In genomic region chr8:11361546-11362277, GRCm38 (mm10) we compare ENCODE assay signal across 9 mouse cellular contexts. TPM values are rescaled to one million over a fixed set of nuclear protein-coding genes. Genes with fewer than 3 reads are reported as not detected.
DNase-seq lines count a peak whose midpoint lies in the region; ATAC-seq and TF ChIP-seq lines count a peak whose summit lies in the region.
"Had no signal": no experiment of that assay in that cellular context is flagged by ENCODE, and none has a peak within 500 bp of the region (broad histone marks: within the 10 kb centered on the region; RNA-seq: fewer than 3 reads in every experiment).

No protein-coding gene starts in this region.

- DNase-seq in hindbrain, embryonic 10.5 days (ENCODE audit: low spot score) = no peak
- no peak for DNase-seq in hindbrain, embryonic 14.5 days (ENCODE audit: low spot score)
- DNase-seq in forebrain, postnatal 0 days = no peak
- no peak for DNase-seq in midbrain, embryonic 14.5 days
- DNase-seq in cerebellum, adult 11-12 months = no peak
- DNase-seq in gastrocnemius, postnatal 14 days = no peak
- no peak for DNase-seq in gastrocnemius, postnatal 4 days (ENCODE audit: low spot score in 2 of 2)
- DNase-seq: thymus, postnatal 14 days had no signal

- H3K27me3 ChIP-seq in hindbrain, embryonic 10.5 days (ENCODE audit: insufficient read depth, poor library complexity, severe bottlenecking) = no peaks in the 10 kb centered on the region
- H3K27me3 ChIP-seq in hindbrain, embryonic 14.5 days (ENCODE audit: control insufficient read depth, insufficient read depth, low read length) = no peaks in the 10 kb centered on the region
- no peaks in the 10 kb centered on the region for H3K27me3 ChIP-seq in embryonic facial prominence, embryonic 13.5 days
- H3K27me3 ChIP-seq in forebrain, postnatal 0 days (ENCODE audit: insufficient read depth, low read length) = no peaks in the 10 kb centered on the region
- no peaks in the 10 kb centered on the region for H3K27me3 ChIP-seq in midbrain, embryonic 14.5 days (ENCODE audit: control insufficient read depth, insufficient read depth, low read length)

- WGBS in hindbrain, embryonic 10.5 days = 62% methylated on average over 9 of the region's 9 CpGs
- WGBS in hindbrain, embryonic 14.5 days = 64% methylated on average over 9 of the region's 9 CpGs
- WGBS in embryonic facial prominence, embryonic 13.5 days = 58% methylated on average over 9 of the region's 9 CpGs
- 66% methylated on average over 9 of the region's 9 CpGs for WGBS in forebrain, postnatal 0 days
- WGBS in midbrain, embryonic 14.5 days = 66% methylated on average over 9 of the region's 9 CpGs

- no peak overlapping the region for H3K4me2 ChIP-seq in hindbrain, embryonic 14.5 days (replicated peaks)
- H3K4me2 ChIP-seq in embryonic facial prominence, embryonic 13.5 days = peak overlapping the region; percentile 26; the same call in 1 of the 2 replicates
- H3K4me2 ChIP-seq in forebrain, postnatal 0 days (ENCODE audit: low read depth) = no peak overlapping the region
- no peak overlapping the region for H3K4me2 ChIP-seq in midbrain, embryonic 14.5 days (ENCODE audit: low read length)

- ATAC-seq in hindbrain, embryonic 14.5 days (ENCODE audit: low FRiP score) = no peak
- 0 out of 2 replicates have a peak, but pooled peaks have one; percentile 35 for ATAC-seq in embryonic facial prominence, embryonic 13.5 days (ENCODE audit: insufficient number of reproducible peaks, insufficient read depth, low FRiP score, low TSS enrichment, low read depth)
- ATAC-seq in forebrain, postnatal 0 days = peak; percentile 42; the same call in 1 of the 2 replicates
- ATAC-seq in midbrain, embryonic 14.5 days (ENCODE audit: low FRiP score, low TSS enrichment) = no peak

- TF ChIP-seq CTCF in forebrain, postnatal 0 days (IDR thresholded peaks at IDR 0.05; ENCODE audit: low read depth) = no peak

- H3K9me3 ChIP-seq in hindbrain, embryonic 10.5 days = no peaks in the 10 kb centered on the region
- no peaks in the 10 kb centered on the region for H3K9me3 ChIP-seq in hindbrain, embryonic 14.5 days (ENCODE audit: control insufficient read depth, low read length)
- H3K9me3 ChIP-seq in embryonic facial prominence, embryonic 13.5 days = no peaks in the 10 kb centered on the region
- no peaks in the 10 kb centered on the region for H3K9me3 ChIP-seq in forebrain, postnatal 0 days (ENCODE audit: low read length)
- H3K9me3 ChIP-seq in midbrain, embryonic 14.5 days (ENCODE audit: control insufficient read depth, low read length) = no peaks in the 10 kb centered on the region

- intact Hi-C loops in gastrocnemius, postnatal 14 days (cut with DNase I; ENCODE audit: low total_unique reads) = no loop called here

- no peaks in the 10 kb centered on the region for H3K36me3 ChIP-seq in hindbrain, embryonic 10.5 days
- no peaks in the 10 kb centered on the region for H3K36me3 ChIP-seq in hindbrain, embryonic 14.5 days (replicated peaks; ENCODE audit: control insufficient read depth, insufficient read depth)
- 0 out of 2 replicates have a peak, but pooled peaks cover 3% of the 10 kb centered on the region for H3K36me3 ChIP-seq in embryonic facial prominence, embryonic 13.5 days
- H3K36me3 ChIP-seq in forebrain, postnatal 0 days (ENCODE audit: insufficient read depth) = no peaks in the 10 kb centered on the region
- H3K36me3 ChIP-seq in midbrain, embryonic 14.5 days (ENCODE audit: control insufficient read depth, insufficient read depth, low read length) = no peaks in the 10 kb centered on the region

- H3K4me1 ChIP-seq in hindbrain, embryonic 10.5 days (replicated peaks) = peaks cover 72% of the 10 kb centered on the region
- peaks cover 14% of the 10 kb centered on the region for H3K4me1 ChIP-seq in hindbrain, embryonic 14.5 days (replicated peaks; ENCODE audit: control insufficient read depth, insufficient read depth, low read length)
- H3K4me1 ChIP-seq in embryonic facial prominence, embryonic 13.5 days = peaks cover 66% of the 10 kb centered on the region
- H3K4me1 ChIP-seq in forebrain, postnatal 0 days (ENCODE audit: insufficient read depth) = peaks cover 8% of the 10 kb centered on the region
- peaks cover 16% of the 10 kb centered on the region; the same call in 1 of the 2 replicates for H3K4me1 ChIP-seq in midbrain, embryonic 14.5 days (ENCODE audit: control insufficient read depth, insufficient read depth, low read length)

- H3K9ac ChIP-seq in hindbrain, embryonic 14.5 days = no peak overlapping the region
- H3K9ac ChIP-seq in embryonic facial prominence, embryonic 13.5 days = no peak overlapping the region
- H3K9ac ChIP-seq in forebrain, postnatal 0 days = no peak overlapping the region
- H3K9ac ChIP-seq in midbrain, embryonic 14.5 days (replicated peaks; ENCODE audit: low read length) = no peak overlapping the region

- H3K27ac ChIP-seq in hindbrain, embryonic 10.5 days = peak overlapping the region; percentile 89
- H3K27ac ChIP-seq in hindbrain, embryonic 14.5 days = no peak overlapping the region; the same call in 1 of the 2 replicates
- peak overlapping the region; percentile 77 for H3K27ac ChIP-seq in embryonic facial prominence, embryonic 13.5 days
- no peak overlapping the region for H3K27ac ChIP-seq in forebrain, postnatal 0 days (ENCODE audit: low read depth, low read length)
- H3K27ac ChIP-seq in midbrain, embryonic 14.5 days (replicated peaks; ENCODE audit: low read depth, low read length) = peak overlapping the region; percentile 5; the same call in 1 of the 2 replicates

- 0 out of 2 replicates have a peak overlapping the region, but pooled peaks have one; percentile 20 for H3K4me3 ChIP-seq in hindbrain, embryonic 10.5 days
- H3K4me3 ChIP-seq in hindbrain, embryonic 14.5 days (replicated peaks; ENCODE audit: low read length) = no peak overlapping the region
- H3K4me3 ChIP-seq in embryonic facial prominence, embryonic 13.5 days = no peak overlapping the region
- H3K4me3 ChIP-seq in forebrain, postnatal 0 days (ENCODE audit: low read depth, low read length) = no peak overlapping the region
- H3K4me3 ChIP-seq in midbrain, embryonic 14.5 days (replicated peaks; ENCODE audit: low read depth, low read length) = no peak overlapping the region

RNA-seq across cellular contexts. Expression of gene Col4a1, which starts 49.1 kb away (rescaled TPM):
- polyA plus RNA-seq in hindbrain, embryonic 10.5 days (2016; fragmentation: Nextera tagmentation; extraction: Ambion mirVana) = 122 and 123 TPM in 2 replicates
- polyA plus RNA-seq in hindbrain, embryonic 14.5 days (2014; fragmentation: Nextera tagmentation; extraction: Ambion mirVana) = 121 and 135 TPM in 2 replicates
- polyA plus RNA-seq in embryonic facial prominence, embryonic 13.5 days (2015; fragmentation: Nextera tagmentation; extraction: Ambion mirVana) = 121 and 137 TPM in 2 replicates
- 114 and 217 TPM in 2 replicates for total RNA-seq in forebrain, postnatal 0 days (2014; rRNA removed)
- 43.1 and 45.1 TPM in 2 replicates for polyA plus RNA-seq in forebrain, postnatal 0 days (2015; fragmentation: Nextera tagmentation; extraction: Ambion mirVana)
- 38.1 and 123 TPM in 2 replicates for polyA plus RNA-seq in midbrain, embryonic 14.5 days (2014; fragmentation: Nextera tagmentation; extraction: Ambion mirVana)
- total RNA-seq in gastrocnemius, postnatal 14 days (2021) = 100 to 1,000 TPM; 636 to 736 TPM
- total RNA-seq in gastrocnemius, postnatal 4 days (2021) = 1,000 to 10,000 TPM in 1 of 2 experiments, 100 to 1,000 TPM in 1; 969 to 1,074 TPM

RNA-seq across cellular contexts. Expression of gene Col4a2, which starts 49.1 kb away (rescaled TPM):
- polyA plus RNA-seq in hindbrain, embryonic 10.5 days (2016; fragmentation: Nextera tagmentation; extraction: Ambion mirVana) = 51.1 and 52.9 TPM in 2 replicates
- 41.6 and 46.4 TPM in 2 replicates for polyA plus RNA-seq in hindbrain, embryonic 14.5 days (2014; fragmentation: Nextera tagmentation; extraction: Ambion mirVana)
- 58.8 and 62.0 TPM in 2 replicates for polyA plus RNA-seq in embryonic facial prominence, embryonic 13.5 days (2015; fragmentation: Nextera tagmentation; extraction: Ambion mirVana)
- total RNA-seq in forebrain, postnatal 0 days (2014; rRNA removed) = 57.0 and 95.7 TPM in 2 replicates
- 23.1 and 26.6 TPM in 2 replicates for polyA plus RNA-seq in forebrain, postnatal 0 days (2015; fragmentation: Nextera tagmentation; extraction: Ambion mirVana)
- polyA plus RNA-seq in midbrain, embryonic 14.5 days (2014; fragmentation: Nextera tagmentation; extraction: Ambion mirVana) = 15.0 and 40.7 TPM in 2 replicates
- total RNA-seq in gastrocnemius, postnatal 14 days (2021) = 100 to 1,000 TPM; 297 to 319 TPM
- total RNA-seq in gastrocnemius, postnatal 4 days (2021) = 100 to 1,000 TPM; 480 to 481 TPM

Comparison
In these comparisons a context has a peak if more than half of its experiments do, and no peak if none do; other contexts are left out.
1. H3K27ac ChIP-seq: peak in hindbrain, embryonic 10.5 days (single experiment), embryonic facial prominence, embryonic 13.5 days (single experiment) and midbrain, embryonic 14.5 days (single experiment); none in hindbrain, embryonic 14.5 days (single experiment) and forebrain, postnatal 0 days (single experiment).
2. ATAC-seq: peak in embryonic facial prominence, embryonic 13.5 days (single experiment) and forebrain, postnatal 0 days (single experiment); none in hindbrain, embryonic 14.5 days (single experiment) and midbrain, embryonic 14.5 days (single experiment).